Mouse (Mus musculus): ENCODE results near the gene Rpl36a-ps1. TPM values are rescaled to one million over a fixed set of nuclear protein-coding genes. Genes with fewer than 3 reads are reported as not detected.
"Not testable (repeated sequence)": the region's sequence is repeated elsewhere in the genome, so short reads cannot be mapped to it uniquely, and the experiment has no call there.

Rpl36a-ps1 gene
- polyA plus RNA-seq (2014; fragmentation: Nextera tagmentation; extraction: Ambion mirVana): 2.6 and 2.9 TPM in 2 replicates

DNA sequence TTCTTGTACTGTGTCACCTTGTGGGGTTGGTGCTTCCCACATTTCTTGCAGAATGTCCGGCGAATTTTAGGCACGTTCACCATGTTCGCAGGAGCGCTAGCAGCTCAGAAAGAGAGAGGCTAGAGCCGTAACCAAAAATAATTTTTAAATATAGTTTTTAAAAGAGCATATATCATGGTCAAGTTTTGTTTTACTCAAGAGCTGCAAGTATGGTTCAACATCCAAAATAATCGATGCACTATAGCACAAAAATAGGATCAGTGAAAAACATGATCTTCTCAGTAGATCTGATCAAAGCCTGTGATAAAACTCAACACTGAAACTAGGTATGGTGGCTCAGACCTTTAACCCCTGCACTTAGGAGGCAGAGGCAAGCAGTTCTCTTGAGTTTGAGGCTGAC, at the start of gene Rpl36a-ps1:
TSS of gene Rpl36a-ps1 (minus strand) at position 101 of the 400 bp plus-strand sequence.
- Histone ChIP-seq H3K9me3 (ENCODE audit: control insufficient read depth, low read length) (no peaks in the 10 kb centered on the region), H3K27me3 (ENCODE audit: control insufficient read depth, insufficient read depth, low read length) (no peaks in the 10 kb centered on the region), H3K4me3 (ENCODE audit: low read length) (no peak within 1 kb of the TSS), H3K27ac (ENCODE audit: low read depth, low read length) (no peak within 1 kb of the TSS), H3K4me1 (ENCODE audit: control insufficient read depth, insufficient read depth, low read length) (no peaks in the 10 kb centered on the region; the same call in 1 of the 2 replicates), H3K9ac (ENCODE audit: low read depth, low read length) (no peak within 1 kb of the TSS), H3K4me2 (replicated peaks; ENCODE audit: low read depth, low read length) (no peak within 1 kb of the TSS), H3K36me3 (ENCODE audit: control insufficient read depth, insufficient read depth, low read length) (no peaks in the 10 kb centered on the region)
- no peak for ATAC-seq (ENCODE audit: low FRiP score, low TSS enrichment)
- WGBS: 97% methylated on average over 7 of the region's 7 CpGs

DNA sequence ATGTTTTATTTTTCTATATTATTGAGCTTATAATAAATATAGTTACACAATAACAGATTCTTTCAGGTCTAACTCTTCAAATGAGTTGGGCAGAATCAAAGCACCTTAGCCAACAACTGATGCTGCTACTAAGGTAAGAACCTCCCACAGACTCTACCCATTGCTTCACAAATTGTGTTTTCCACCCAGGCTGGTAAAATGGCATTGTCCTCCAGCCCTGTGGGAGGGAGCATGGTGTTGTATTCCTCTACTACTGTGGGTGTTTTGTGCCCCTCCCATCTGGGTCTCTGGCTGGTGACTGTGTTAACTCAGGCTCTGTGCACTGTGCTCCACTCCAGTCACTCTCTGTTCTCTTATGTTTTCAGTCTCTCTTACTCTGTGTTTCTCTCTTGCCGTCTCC, 49.4 kb upstream of the Rpl36a-ps1 start:
- H3K27ac ChIP-seq (ENCODE audit: low read depth, low read length): no peak overlapping the region
- 30% methylated on average over 1 of the region's 1 CpGs for WGBS
- no peaks in the 10 kb centered on the region for H3K27me3 ChIP-seq (ENCODE audit: control insufficient read depth, insufficient read depth, low read length)
- H3K4me3 ChIP-seq (ENCODE audit: low read length): peak overlapping the region; percentile 99; the same call in 1 of the 2 replicates
- H3K36me3 ChIP-seq (ENCODE audit: control insufficient read depth, insufficient read depth, low read length): peaks cover 7% of the 10 kb centered on the region
- no peak for ATAC-seq (ENCODE audit: low FRiP score, low TSS enrichment)
- peak overlapping the region; percentile 70 for H3K4me2 ChIP-seq (replicated peaks; ENCODE audit: low read depth, low read length)
- no peaks in the 10 kb centered on the region for H3K9me3 ChIP-seq (ENCODE audit: control insufficient read depth, low read length)
- H3K9ac ChIP-seq (ENCODE audit: low read depth, low read length): no peak overlapping the region; the same call in 1 of the 2 replicates
- H3K4me1 ChIP-seq (ENCODE audit: control insufficient read depth, insufficient read depth, low read length): peaks cover 26% of the 10 kb centered on the region

DNA sequence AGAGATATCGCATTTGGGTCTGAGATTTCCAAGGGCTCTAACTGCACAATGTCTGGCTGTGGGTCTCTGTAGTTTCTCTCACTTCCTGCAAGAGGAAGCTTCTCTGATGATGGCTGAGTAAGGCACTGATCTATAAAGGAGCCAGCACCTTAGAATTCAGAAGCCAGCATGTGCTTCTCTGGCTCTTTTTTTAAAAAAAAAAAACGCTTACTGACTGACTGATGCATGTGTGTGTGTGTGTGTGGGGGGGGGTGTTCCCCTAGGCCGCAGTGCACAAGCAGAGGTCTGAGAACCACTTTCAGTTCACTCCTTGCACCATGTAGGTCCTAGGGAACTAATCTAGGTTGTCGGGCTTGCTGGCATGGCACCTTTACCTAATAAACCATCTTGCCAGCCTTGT, 47.3 kb upstream of the Rpl36a-ps1 start:
- Histone ChIP-seq H3K36me3 (ENCODE audit: control insufficient read depth, insufficient read depth, low read length) (peaks cover 20% of the 10 kb centered on the region), H3K4me1 (ENCODE audit: control insufficient read depth, insufficient read depth, low read length) (peaks cover 20% of the 10 kb centered on the region), H3K4me3 (ENCODE audit: low read length) (no peak overlapping the region), H3K27ac (ENCODE audit: low read depth, low read length) (no peak overlapping the region), H3K9ac (ENCODE audit: low read depth, low read length) (no peak overlapping the region), H3K4me2 (replicated peaks; ENCODE audit: low read depth, low read length) (no peak overlapping the region), H3K9me3 (ENCODE audit: control insufficient read depth, low read length) (no peaks in the 10 kb centered on the region), H3K27me3 (ENCODE audit: control insufficient read depth, insufficient read depth, low read length) (no peaks in the 10 kb centered on the region)
- WGBS: 69% methylated on average over 4 of the region's 4 CpGs
- no peak for ATAC-seq (ENCODE audit: low FRiP score, low TSS enrichment)

DNA sequence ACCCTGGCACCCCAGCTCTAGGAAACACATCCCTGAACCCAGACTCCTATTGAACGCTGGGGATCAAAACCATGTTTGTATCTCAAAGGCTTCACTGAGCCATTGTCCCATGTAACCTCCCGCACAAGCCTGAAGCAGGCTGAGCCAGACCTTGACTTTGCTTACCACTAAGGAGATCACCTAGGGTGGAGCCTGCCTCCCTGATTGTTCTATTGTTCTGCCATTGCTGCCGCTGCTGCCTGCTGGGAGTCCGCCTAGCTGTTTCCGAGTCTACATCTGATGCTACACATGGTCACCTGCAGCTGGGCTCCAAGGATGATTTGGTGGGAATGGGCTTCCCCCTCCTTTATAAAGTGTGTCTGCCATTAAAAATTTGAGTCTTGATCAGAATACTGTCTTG, 45.2 kb upstream of the Rpl36a-ps1 start:
- 83% methylated on average over 5 of the region's 5 CpGs for WGBS
- Histone ChIP-seq H3K36me3 (ENCODE audit: control insufficient read depth, insufficient read depth, low read length) (peaks cover 26% of the 10 kb centered on the region), H3K4me1 (ENCODE audit: control insufficient read depth, insufficient read depth, low read length) (peaks cover 15% of the 10 kb centered on the region)
- H3K4me3 ChIP-seq (ENCODE audit: low read length); ATAC-seq (ENCODE audit: low FRiP score, low TSS enrichment); H3K27me3 ChIP-seq (ENCODE audit: control insufficient read depth, insufficient read depth, low read length); H3K9ac ChIP-seq (ENCODE audit: low read depth, low read length); H3K4me2 ChIP-seq (replicated peaks; ENCODE audit: low read depth, low read length); H3K27ac ChIP-seq (ENCODE audit: low read depth, low read length); H3K9me3 ChIP-seq (ENCODE audit: control insufficient read depth, low read length): not testable (repeated sequence)

DNA sequence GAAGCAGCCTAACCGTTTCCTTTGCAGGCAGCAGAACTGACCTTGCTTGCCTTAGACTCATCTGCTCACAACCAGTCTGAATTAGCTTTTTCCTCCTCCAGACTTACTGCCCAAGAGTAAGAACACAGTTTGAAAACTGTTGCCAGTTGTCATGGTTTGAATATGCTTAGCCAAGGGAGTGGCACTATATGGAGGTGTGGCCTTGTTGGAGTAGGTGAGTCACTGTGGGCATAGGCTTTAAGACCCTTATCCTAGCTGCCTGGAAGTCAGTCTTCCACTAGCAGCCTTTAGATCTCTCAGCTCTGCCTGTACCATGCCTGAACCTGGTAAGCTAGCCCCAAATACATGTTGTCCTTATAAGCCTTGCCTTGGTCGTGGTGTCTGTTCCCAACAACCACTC, 43.6 kb upstream of the Rpl36a-ps1 start:
- Histone ChIP-seq H3K9me3 (ENCODE audit: control insufficient read depth, low read length) (no peaks in the 10 kb centered on the region), H3K36me3 (ENCODE audit: control insufficient read depth, insufficient read depth, low read length) (peaks cover 38% of the 10 kb centered on the region), H3K4me1 (ENCODE audit: control insufficient read depth, insufficient read depth, low read length) (0 out of 2 replicates have a peak, but pooled peaks cover 6% of the 10 kb centered on the region), H3K27me3 (ENCODE audit: control insufficient read depth, insufficient read depth, low read length) (no peaks in the 10 kb centered on the region), H3K9ac (ENCODE audit: low read depth, low read length) (no peak overlapping the region), H3K4me3 (ENCODE audit: low read length) (no peak overlapping the region), H3K27ac (ENCODE audit: low read depth, low read length) (no peak overlapping the region), H3K4me2 (replicated peaks; ENCODE audit: low read depth, low read length) (no peak overlapping the region)
- WGBS: 87% methylated on average over 2 of the region's 2 CpGs
- ATAC-seq (ENCODE audit: low FRiP score, low TSS enrichment): no peak

DNA sequence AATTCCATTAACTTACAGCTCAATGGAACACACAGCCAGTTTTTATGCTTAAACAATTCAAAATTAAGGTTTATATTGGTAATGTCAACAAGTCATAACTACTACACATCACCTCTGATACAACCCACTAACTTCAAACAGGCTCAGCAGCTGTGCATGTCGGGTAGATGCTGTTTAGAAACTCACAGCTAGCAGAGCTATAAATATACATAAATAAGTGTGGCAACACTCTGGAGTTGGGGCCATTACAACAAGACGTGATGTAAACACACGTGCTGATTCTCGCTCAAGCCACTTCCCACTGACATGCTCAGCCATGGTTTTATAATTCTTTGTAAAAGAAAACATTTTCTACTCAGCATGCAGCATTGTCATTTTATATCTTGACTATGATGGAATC, 41.9 kb upstream of the Rpl36a-ps1 start:
- H3K9ac ChIP-seq (ENCODE audit: low read depth, low read length): no peak overlapping the region
- H3K4me2 ChIP-seq (replicated peaks; ENCODE audit: low read depth, low read length): no peak overlapping the region
- peaks cover 38% of the 10 kb centered on the region for H3K36me3 ChIP-seq (ENCODE audit: control insufficient read depth, insufficient read depth, low read length)
- 84% methylated on average over 4 of the region's 4 CpGs for WGBS
- no peaks in the 10 kb centered on the region for H3K9me3 ChIP-seq (ENCODE audit: control insufficient read depth, low read length)
- H3K4me1 ChIP-seq (ENCODE audit: control insufficient read depth, insufficient read depth, low read length): no peaks in the 10 kb centered on the region
- no peaks in the 10 kb centered on the region for H3K27me3 ChIP-seq (ENCODE audit: control insufficient read depth, insufficient read depth, low read length)
- H3K27ac ChIP-seq (ENCODE audit: low read depth, low read length): no peak overlapping the region
- no peak for ATAC-seq (ENCODE audit: low FRiP score, low TSS enrichment)
- no peak overlapping the region for H3K4me3 ChIP-seq (ENCODE audit: low read length)

DNA sequence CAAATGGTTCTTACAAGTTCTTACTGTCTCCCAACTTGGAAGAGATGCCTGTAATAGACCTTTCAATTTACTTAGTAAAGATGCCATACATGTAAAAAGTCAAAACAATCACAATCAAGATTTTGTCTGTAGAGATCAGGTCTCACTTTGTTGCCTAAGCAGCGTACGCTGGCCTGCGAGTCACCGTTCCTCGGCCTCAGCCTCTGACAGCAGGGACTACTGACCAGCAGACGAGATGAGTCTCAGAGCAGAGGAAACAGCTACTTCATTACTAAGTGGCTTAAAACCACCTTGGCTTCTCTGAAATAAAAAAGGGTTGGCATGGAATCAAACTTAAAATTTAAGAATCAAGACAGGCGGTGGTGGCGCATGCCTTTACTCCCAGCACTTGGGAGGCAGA, 40.7 kb upstream of the Rpl36a-ps1 start:
- ATAC-seq (ENCODE audit: low FRiP score, low TSS enrichment); H3K9me3 ChIP-seq (ENCODE audit: control insufficient read depth, low read length); H3K4me2 ChIP-seq (replicated peaks; ENCODE audit: low read depth, low read length); H3K27me3 ChIP-seq (ENCODE audit: control insufficient read depth, insufficient read depth, low read length); H3K9ac ChIP-seq (ENCODE audit: low read depth, low read length); H3K27ac ChIP-seq (ENCODE audit: low read depth, low read length); H3K4me3 ChIP-seq (ENCODE audit: low read length); H3K4me1 ChIP-seq (ENCODE audit: control insufficient read depth, insufficient read depth, low read length): not testable (repeated sequence)
- peaks cover 38% of the 10 kb centered on the region for H3K36me3 ChIP-seq (ENCODE audit: control insufficient read depth, insufficient read depth, low read length)
- 90% methylated on average over 8 of the region's 8 CpGs for WGBS

DNA sequence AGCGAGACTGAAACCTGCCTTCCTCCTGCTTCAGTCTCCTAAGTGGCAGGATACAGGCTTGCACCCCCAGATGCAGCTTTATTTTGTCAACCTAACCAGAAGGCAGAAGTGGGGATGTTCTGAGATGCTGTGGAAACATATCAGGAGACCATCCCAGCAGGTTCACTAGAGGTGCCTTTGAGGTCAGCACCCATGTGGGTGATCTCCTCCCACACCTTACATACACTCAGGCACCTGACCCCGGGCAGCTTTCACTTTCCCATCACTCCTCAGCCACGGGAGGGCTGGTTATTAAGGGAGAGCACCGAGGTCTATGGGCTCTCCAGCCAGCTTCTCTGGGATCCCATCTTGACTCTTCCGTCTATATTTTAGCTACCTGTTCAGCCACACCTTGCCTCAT, 38.5 kb upstream of the Rpl36a-ps1 start:
- no peak for ATAC-seq (ENCODE audit: low FRiP score, low TSS enrichment)
- Histone ChIP-seq H3K4me1 (ENCODE audit: control insufficient read depth, insufficient read depth, low read length) (no peaks in the 10 kb centered on the region), H3K9ac (ENCODE audit: low read depth, low read length) (no peak overlapping the region), H3K9me3 (ENCODE audit: control insufficient read depth, low read length) (no peaks in the 10 kb centered on the region), H3K4me2 (replicated peaks; ENCODE audit: low read depth, low read length) (no peak overlapping the region), H3K4me3 (ENCODE audit: low read length) (no peak overlapping the region), H3K27ac (ENCODE audit: low read depth, low read length) (no peak overlapping the region), H3K36me3 (ENCODE audit: control insufficient read depth, insufficient read depth, low read length) (peaks cover 22% of the 10 kb centered on the region), H3K27me3 (ENCODE audit: control insufficient read depth, insufficient read depth, low read length) (no peaks in the 10 kb centered on the region)
- 82% methylated on average over 5 of the region's 5 CpGs for WGBS

DNA sequence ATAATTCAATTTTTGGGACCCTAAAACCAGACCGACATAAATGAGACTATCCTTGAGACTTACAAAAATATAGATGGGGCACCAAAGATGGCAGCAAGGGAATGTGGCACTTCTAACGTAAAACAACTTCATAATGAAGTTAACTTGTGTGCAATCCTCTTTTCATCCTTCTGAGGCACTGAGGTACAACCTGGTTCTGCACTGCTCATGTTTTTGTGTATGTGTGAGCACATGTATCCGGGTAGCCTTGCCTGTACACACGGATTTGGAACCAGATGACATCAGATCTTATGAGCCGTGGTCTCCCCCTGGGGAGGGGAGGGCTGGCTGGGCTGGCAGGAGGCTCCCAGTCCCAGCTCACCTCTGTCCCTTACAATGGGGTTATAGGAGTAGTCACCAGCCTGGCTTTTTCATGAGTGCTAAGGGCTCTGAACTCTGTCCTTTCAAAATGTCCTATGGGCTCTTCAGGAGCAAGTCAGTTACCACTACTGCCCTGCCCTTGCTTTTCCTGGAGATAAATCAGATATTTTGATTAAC, 37.3 kb upstream of the Rpl36a-ps1 start:
- H3K36me3 ChIP-seq (ENCODE audit: control insufficient read depth, insufficient read depth, low read length): peaks cover 19% of the 10 kb centered on the region
- H3K27me3 ChIP-seq (ENCODE audit: control insufficient read depth, insufficient read depth, low read length): no peaks in the 10 kb centered on the region
- 84% methylated on average over 5 of the region's 5 CpGs for WGBS
- peaks cover 5% of the 10 kb centered on the region for H3K9me3 ChIP-seq (ENCODE audit: control insufficient read depth, low read length)
- no peak overlapping the region for H3K9ac ChIP-seq (ENCODE audit: low read depth, low read length)
- H3K4me2 ChIP-seq (replicated peaks; ENCODE audit: low read depth, low read length): no peak overlapping the region
- ATAC-seq (ENCODE audit: low FRiP score, low TSS enrichment): 0 out of 2 replicates have a peak, but pooled peaks have one; percentile 49
- no peaks in the 10 kb centered on the region for H3K4me1 ChIP-seq (ENCODE audit: control insufficient read depth, insufficient read depth, low read length)
- H3K4me3 ChIP-seq (ENCODE audit: low read length): no peak overlapping the region
- no peak overlapping the region for H3K27ac ChIP-seq (ENCODE audit: low read depth, low read length)

Measured in kidney, embryonic 14.5 days (tissue).